Mouse (Mus musculus): ENCODE measurements around the gene Phox2b.

GRCm38 (mm10) chr5:67095153-67095552 lies 3.9 kb downstream of the Phox2b start:
- TF ChIP-seq POLR2A (IDR thresholded peaks at IDR 0.05; ENCODE audit: extremely low read depth, insufficient read depth, low read length) (no peak), CTCF (IDR thresholded peaks at IDR 0.05; ENCODE audit: low read depth, low read length) (no peak)
